Mouse (Mus musculus): ENCODE results near the gene Atp2b2. TPM values are rescaled to one million over a fixed set of nuclear protein-coding genes. Genes with fewer than 3 reads are reported as not detected.

The Atp2b2 gene
- polyA plus RNA-seq, 1 experiment from 2014 or later: 13.4 TPM

DNA sequence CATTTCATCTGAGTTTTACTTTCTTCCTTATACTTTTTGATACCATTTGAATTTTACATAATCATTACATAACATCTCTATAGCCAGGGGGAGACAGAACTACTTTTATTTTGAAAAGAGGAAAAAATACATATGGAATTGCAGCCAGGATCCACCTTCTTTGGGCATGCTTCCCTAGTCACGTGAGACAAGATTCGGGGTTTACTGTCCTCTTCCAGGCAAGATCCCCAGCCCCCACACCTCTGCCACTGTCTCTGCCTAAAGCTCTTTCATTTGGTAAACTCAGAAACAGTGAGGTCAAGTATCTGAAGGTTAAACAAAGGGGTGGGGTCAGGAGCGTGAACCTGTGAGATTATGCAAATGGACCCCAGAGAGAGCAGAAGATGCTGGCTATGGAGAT lies 6.7 kb downstream of the Atp2b2 start:
- Histone ChIP-seq H3K27me3 (replicated peaks; ENCODE audit: control insufficient read depth, insufficient read depth, low read length) (0 out of 2 replicates have a peak, but pooled peaks cover 6% of the 10 kb centered on the region), H3K36me3 (ENCODE audit: control insufficient read depth, insufficient read depth, low read length) (no peaks in the 10 kb centered on the region), H3K4me1 (ENCODE audit: control insufficient read depth, insufficient read depth, low read length) (no peaks in the 10 kb centered on the region), H3K4me3 (ENCODE audit: low read depth, low read length) (no peak overlapping the region), H3K9ac (ENCODE audit: low read length) (no peak overlapping the region), H3K4me2 (ENCODE audit: low read length) (no peak overlapping the region), H3K27ac (ENCODE audit: low read depth, low read length) (no peak overlapping the region), H3K9me3 (replicated peaks; ENCODE audit: control insufficient read depth, low read length) (no peaks in the 10 kb centered on the region)
- ATAC-seq (no peak), DNase-seq (ENCODE audit: low spot score) (no peak)
- 70% methylated on average over 3 of the region's 3 CpGs for WGBS

DNA sequence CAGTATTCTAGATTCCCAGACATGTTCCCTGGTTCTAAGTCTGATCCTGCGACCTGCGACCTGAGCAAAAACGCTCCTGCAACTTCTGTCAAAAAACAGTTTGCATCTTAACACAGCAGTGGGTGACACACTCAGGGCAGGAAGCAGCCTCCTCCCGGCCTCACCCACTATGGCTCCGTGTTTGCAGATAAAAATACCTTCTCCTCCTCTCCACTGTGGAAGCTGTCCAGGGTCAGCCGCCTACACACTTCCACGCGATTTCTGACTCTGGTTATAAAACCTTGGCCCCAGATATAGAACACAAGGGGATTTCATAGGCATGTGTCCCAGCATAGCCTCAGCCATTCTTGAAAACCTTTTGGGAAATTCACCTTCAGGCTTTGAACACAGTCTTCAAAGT lies 9.6 kb downstream of the Atp2b2 start:
- DNase-seq (ENCODE audit: low spot score) (no peak), ATAC-seq (no peak)
- H3K4me3 ChIP-seq (ENCODE audit: low read depth, low read length): no peak overlapping the region
- no peaks in the 10 kb centered on the region for H3K4me1 ChIP-seq (ENCODE audit: control insufficient read depth, insufficient read depth, low read length)
- H3K36me3 ChIP-seq (ENCODE audit: control insufficient read depth, insufficient read depth, low read length): no peaks in the 10 kb centered on the region
- H3K4me2 ChIP-seq (ENCODE audit: low read length): no peak overlapping the region
- no peaks in the 10 kb centered on the region for H3K27me3 ChIP-seq (replicated peaks; ENCODE audit: control insufficient read depth, insufficient read depth, low read length)
- 90% methylated on average over 8 of the region's 8 CpGs for WGBS
- no peak overlapping the region for H3K27ac ChIP-seq (ENCODE audit: low read depth, low read length)
- H3K9ac ChIP-seq (ENCODE audit: low read length): no peak overlapping the region
- no peaks in the 10 kb centered on the region for H3K9me3 ChIP-seq (replicated peaks; ENCODE audit: control insufficient read depth, low read length)

DNA sequence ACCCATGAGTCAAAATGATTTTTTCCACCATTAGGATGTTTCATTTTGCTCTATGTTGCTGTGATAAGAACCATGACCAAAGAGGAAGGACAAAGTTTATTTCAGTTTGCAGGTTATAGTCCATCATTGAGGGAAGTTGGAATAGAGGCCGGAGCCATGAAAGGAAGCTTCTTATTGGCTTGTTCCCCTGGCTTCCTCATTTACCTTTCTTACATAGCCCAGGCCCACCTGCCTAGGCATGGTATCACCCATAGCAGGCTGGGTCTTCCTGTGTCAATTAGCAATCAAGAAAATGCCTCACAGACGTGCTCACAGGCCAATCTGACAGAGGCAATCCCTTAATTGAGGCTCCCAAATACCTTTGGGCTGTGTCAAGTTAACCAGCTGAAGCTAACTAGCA lies 18.6 kb downstream of the Atp2b2 start:
- 69% methylated on average over 2 of the region's 2 CpGs for WGBS
- Histone ChIP-seq H3K36me3 (ENCODE audit: control insufficient read depth, insufficient read depth, low read length) (no peaks in the 10 kb centered on the region), H3K27me3 (replicated peaks; ENCODE audit: control insufficient read depth, insufficient read depth, low read length) (no peaks in the 10 kb centered on the region), H3K9me3 (replicated peaks; ENCODE audit: control insufficient read depth, low read length) (no peaks in the 10 kb centered on the region), H3K4me1 (ENCODE audit: control insufficient read depth, insufficient read depth, low read length) (no peaks in the 10 kb centered on the region), H3K9ac (ENCODE audit: low read length) (no peak overlapping the region), H3K4me2 (ENCODE audit: low read length) (no peak overlapping the region), H3K27ac (ENCODE audit: low read depth, low read length) (no peak overlapping the region), H3K4me3 (ENCODE audit: low read depth, low read length) (no peak overlapping the region)
- DNase-seq (ENCODE audit: low spot score) (no peak), ATAC-seq (no peak)

DNA sequence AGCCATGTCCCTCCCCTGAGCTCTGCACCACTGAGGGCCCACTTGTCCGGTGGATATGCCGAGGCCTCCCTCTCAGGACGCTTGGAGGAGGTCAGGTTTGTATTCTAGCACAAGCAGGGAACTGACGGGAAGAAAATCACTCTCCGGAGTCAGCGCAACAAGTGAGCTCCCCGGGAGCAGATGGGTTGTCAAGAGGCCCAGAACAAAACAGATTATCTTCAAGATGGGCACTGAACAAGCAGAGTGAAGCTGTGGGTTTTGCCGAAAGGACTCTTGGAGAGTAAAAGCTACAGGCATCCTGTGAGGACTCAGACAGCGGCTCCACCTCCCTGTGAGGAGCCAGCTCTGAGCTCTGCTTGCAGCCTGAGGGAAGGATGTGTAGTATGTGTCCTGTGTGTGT lies 20.3 kb downstream of the Atp2b2 start:
- Histone ChIP-seq H3K4me2 (ENCODE audit: low read length) (no peak overlapping the region), H3K4me3 (ENCODE audit: low read depth, low read length) (no peak overlapping the region), H3K4me1 (ENCODE audit: control insufficient read depth, insufficient read depth, low read length) (no peaks in the 10 kb centered on the region), H3K9ac (ENCODE audit: low read length) (no peak overlapping the region), H3K9me3 (replicated peaks; ENCODE audit: control insufficient read depth, low read length) (no peaks in the 10 kb centered on the region), H3K27ac (ENCODE audit: low read depth, low read length) (no peak overlapping the region), H3K36me3 (ENCODE audit: control insufficient read depth, insufficient read depth, low read length) (no peaks in the 10 kb centered on the region), H3K27me3 (replicated peaks; ENCODE audit: control insufficient read depth, insufficient read depth, low read length) (no peaks in the 10 kb centered on the region)
- 79% methylated on average over 9 of the region's 9 CpGs for whole genome bisulfite sequencing
- DNase-seq (ENCODE audit: low spot score): no peak
- ATAC-seq: no peak

DNA sequence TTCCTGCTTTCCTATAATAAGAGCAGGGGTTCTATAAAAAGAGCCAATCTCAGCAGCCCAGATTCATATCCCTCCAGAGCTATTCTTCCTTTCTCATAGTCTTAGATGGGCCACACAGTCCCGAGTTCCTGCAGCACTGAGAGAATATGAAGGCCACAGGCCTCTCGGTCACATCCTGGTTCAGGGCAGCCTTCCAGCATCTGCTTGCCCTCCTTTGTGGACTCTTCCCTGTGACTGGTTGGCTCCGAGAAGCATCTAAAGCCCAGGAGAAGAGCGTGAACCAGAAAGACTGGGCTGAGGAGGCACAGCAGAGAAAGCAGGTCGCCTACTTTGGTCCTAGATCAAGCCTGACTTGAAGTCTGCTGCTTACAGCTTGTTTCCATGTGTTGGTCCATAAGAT lies 28.6 kb downstream of the Atp2b2 start:
- no peak for DNase-seq (ENCODE audit: low spot score)
- no peaks in the 10 kb centered on the region for H3K9me3 ChIP-seq (replicated peaks; ENCODE audit: control insufficient read depth, low read length)
- no peak overlapping the region for H3K27ac ChIP-seq (ENCODE audit: low read depth, low read length)
- WGBS: 75% methylated on average over 5 of the region's 5 CpGs
- no peak overlapping the region for H3K4me2 ChIP-seq (ENCODE audit: low read length)
- no peak overlapping the region for H3K4me3 ChIP-seq (ENCODE audit: low read depth, low read length)
- ATAC-seq: no peak
- no peaks in the 10 kb centered on the region for H3K4me1 ChIP-seq (ENCODE audit: control insufficient read depth, insufficient read depth, low read length)
- no peaks in the 10 kb centered on the region for H3K27me3 ChIP-seq (replicated peaks; ENCODE audit: control insufficient read depth, insufficient read depth, low read length)
- H3K9ac ChIP-seq (ENCODE audit: low read length): no peak overlapping the region
- H3K36me3 ChIP-seq (ENCODE audit: control insufficient read depth, insufficient read depth, low read length): no peaks in the 10 kb centered on the region

DNA sequence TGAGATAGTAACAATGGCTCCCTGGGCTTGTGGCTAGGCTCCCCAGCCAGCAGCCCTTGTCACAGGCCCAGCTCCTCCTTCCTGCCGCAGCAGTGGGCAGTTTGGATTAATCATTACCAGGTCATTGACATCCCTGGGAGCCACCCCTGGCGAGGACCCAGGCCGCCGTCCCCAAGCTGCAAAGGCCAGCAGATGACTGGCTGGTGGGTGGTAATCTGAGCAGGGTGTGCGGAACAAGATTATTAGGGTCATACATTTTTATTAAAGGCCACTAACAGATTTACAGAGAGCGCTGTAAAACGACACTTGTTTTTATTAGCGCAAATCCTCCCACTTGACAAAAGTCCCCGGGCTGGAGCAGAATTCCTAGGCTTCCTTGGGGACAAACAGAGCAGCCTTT lies 29.6 kb downstream of the Atp2b2 start:
- no peaks in the 10 kb centered on the region for H3K27me3 ChIP-seq (replicated peaks; ENCODE audit: control insufficient read depth, insufficient read depth, low read length)
- WGBS: 35% methylated on average over 9 of the region's 9 CpGs

DNA sequence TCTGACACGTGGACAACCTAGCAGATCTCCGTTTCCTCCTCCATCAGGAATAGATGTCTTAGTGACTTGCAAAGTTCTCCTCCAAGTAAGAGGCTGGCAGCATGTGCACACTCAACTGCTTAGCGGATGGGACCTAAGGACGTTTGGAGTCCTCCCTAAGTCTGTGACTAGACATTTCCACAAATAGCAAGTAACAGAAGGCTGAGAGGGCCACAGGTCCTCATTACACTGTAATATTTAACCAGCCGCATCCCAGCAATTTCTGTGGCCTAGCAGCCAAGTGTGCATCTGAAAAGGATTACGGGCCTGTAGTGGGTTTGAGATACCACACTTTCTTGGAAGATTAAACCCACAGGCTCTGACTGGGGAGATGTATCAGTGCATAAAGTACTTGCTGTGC lies 30.4 kb downstream of the Atp2b2 start:
- no peak for ATAC-seq
- no peak overlapping the region for H3K4me2 ChIP-seq (ENCODE audit: low read length)
- no peaks in the 10 kb centered on the region for H3K9me3 ChIP-seq (replicated peaks; ENCODE audit: control insufficient read depth, low read length)
- no peak overlapping the region for H3K27ac ChIP-seq (ENCODE audit: low read depth, low read length)
- no peaks in the 10 kb centered on the region for H3K36me3 ChIP-seq (ENCODE audit: control insufficient read depth, insufficient read depth, low read length)
- H3K4me1 ChIP-seq (ENCODE audit: control insufficient read depth, insufficient read depth, low read length): no peaks in the 10 kb centered on the region
- no peaks in the 10 kb centered on the region for H3K27me3 ChIP-seq (replicated peaks; ENCODE audit: control insufficient read depth, insufficient read depth, low read length)
- WGBS: 90% methylated on average over 6 of the region's 6 CpGs
- H3K9ac ChIP-seq (ENCODE audit: low read length): no peak overlapping the region
- H3K4me3 ChIP-seq (ENCODE audit: low read depth, low read length): no peak overlapping the region
- no peak for DNase-seq (ENCODE audit: low spot score)

More for the DNA sequence above, 29.6 kb downstream of the Atp2b2 start:
- DNase-seq (ENCODE audit: low spot score): no peak
- Histone ChIP-seq H3K36me3 (ENCODE audit: control insufficient read depth, insufficient read depth, low read length) (no peaks in the 10 kb centered on the region), H3K27ac (ENCODE audit: low read depth, low read length) (no peak overlapping the region), H3K9ac (ENCODE audit: low read length) (no peak overlapping the region), H3K4me3 (ENCODE audit: low read depth, low read length) (no peak overlapping the region), H3K4me1 (ENCODE audit: control insufficient read depth, insufficient read depth, low read length) (no peaks in the 10 kb centered on the region), H3K9me3 (replicated peaks; ENCODE audit: control insufficient read depth, low read length) (no peaks in the 10 kb centered on the region), H3K4me2 (ENCODE audit: low read length) (no peak overlapping the region)
- ATAC-seq: no peak

DNA sequence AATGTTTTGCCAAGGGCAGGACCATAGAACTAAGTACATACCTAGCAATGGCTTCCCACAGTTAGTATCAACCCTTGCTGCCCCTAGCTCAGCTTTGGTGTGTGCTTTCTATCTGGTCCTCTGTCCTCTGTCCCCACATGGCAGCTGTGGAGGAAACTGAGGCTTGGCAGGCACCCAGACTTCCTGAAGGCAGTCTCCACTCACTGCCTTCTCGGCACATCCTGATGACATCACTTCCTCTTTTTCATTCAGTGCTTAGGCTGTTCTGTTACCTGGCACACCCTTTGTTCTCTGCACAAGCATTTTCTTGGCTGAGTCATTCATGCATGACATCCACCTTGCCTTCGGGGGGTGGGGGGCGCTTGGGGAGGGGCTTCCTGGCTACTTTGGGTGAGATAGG lies 38.6 kb downstream of the Atp2b2 start:
- no peaks in the 10 kb centered on the region for H3K36me3 ChIP-seq (ENCODE audit: control insufficient read depth, insufficient read depth, low read length)
- no peaks in the 10 kb centered on the region for H3K9me3 ChIP-seq (replicated peaks; ENCODE audit: control insufficient read depth, low read length)
- no peak for ATAC-seq
- WGBS: 69% methylated on average over 3 of the region's 3 CpGs
- no peak overlapping the region for H3K4me2 ChIP-seq (ENCODE audit: low read length)
- no peak overlapping the region for H3K27ac ChIP-seq (ENCODE audit: low read depth, low read length)
- no peak overlapping the region for H3K9ac ChIP-seq (ENCODE audit: low read length)
- no peak overlapping the region for H3K4me3 ChIP-seq (ENCODE audit: low read depth, low read length)
- no peaks in the 10 kb centered on the region for H3K27me3 ChIP-seq (replicated peaks; ENCODE audit: control insufficient read depth, insufficient read depth, low read length)
- no peak for DNase-seq (ENCODE audit: low spot score)
- no peaks in the 10 kb centered on the region for H3K4me1 ChIP-seq (ENCODE audit: control insufficient read depth, insufficient read depth, low read length)

DNA sequence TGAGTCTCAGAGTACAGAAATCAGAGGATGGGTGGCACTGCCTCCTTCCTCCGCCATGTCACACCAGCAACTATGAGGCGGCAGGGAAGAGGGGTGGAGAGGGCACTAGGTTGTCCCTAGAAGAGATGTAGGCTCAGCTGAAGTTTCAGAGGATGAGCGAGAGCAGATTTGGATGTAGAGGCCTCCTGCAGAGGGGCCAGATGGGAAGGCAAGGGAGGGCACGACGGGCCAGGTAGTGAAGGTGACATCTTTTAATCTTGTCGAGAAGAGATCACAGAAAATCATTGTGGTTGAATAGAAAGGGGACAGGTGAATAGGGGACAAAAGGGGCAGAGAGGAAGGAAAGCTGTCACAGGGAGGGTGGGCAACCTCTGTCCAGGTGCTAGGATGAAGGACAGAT lies 41.5 kb downstream of the Atp2b2 start:
- no peaks in the 10 kb centered on the region for H3K4me1 ChIP-seq (ENCODE audit: control insufficient read depth, insufficient read depth, low read length)
- no peak overlapping the region for H3K27ac ChIP-seq (ENCODE audit: low read depth, low read length)
- WGBS: 78% methylated on average over 6 of the region's 6 CpGs
- no peaks in the 10 kb centered on the region for H3K36me3 ChIP-seq (ENCODE audit: control insufficient read depth, insufficient read depth, low read length)
- no peak overlapping the region for H3K4me2 ChIP-seq (ENCODE audit: low read length)
- no peak for DNase-seq (ENCODE audit: low spot score)
- no peak overlapping the region for H3K4me3 ChIP-seq (ENCODE audit: low read depth, low read length)
- H3K9me3 ChIP-seq (replicated peaks; ENCODE audit: control insufficient read depth, low read length): no peaks in the 10 kb centered on the region; the same call in 1 of the 2 replicates
- no peak overlapping the region for H3K9ac ChIP-seq (ENCODE audit: low read length)
- no peaks in the 10 kb centered on the region for H3K27me3 ChIP-seq (replicated peaks; ENCODE audit: control insufficient read depth, insufficient read depth, low read length)
- no peak for ATAC-seq

Data from forebrain, embryonic 14.5 days (tissue).